Mouse (Mus musculus) A20 (cell line): ENCODE data around the gene Fbxw7.

Experiments used
- DNase-seq: peaks from one replicate; pipeline ENCODE4 v3.0.0-alpha.2; 2011; ENCODE audit warnings: low read depth, low spot score

Fbxw7 gene

GRCm38 (mm10) chr3:85024817-85025705 lies 210.0 kb downstream of the Fbxw7 start:
- DNase-seq, result no peak
